Mouse (Mus musculus): Measurements from ENCODE around the gene Gm12166.
A peak's percentile ranks its signal among the peaks of the same experiment; 100 is the strongest.

Gm12166 gene

DNA sequence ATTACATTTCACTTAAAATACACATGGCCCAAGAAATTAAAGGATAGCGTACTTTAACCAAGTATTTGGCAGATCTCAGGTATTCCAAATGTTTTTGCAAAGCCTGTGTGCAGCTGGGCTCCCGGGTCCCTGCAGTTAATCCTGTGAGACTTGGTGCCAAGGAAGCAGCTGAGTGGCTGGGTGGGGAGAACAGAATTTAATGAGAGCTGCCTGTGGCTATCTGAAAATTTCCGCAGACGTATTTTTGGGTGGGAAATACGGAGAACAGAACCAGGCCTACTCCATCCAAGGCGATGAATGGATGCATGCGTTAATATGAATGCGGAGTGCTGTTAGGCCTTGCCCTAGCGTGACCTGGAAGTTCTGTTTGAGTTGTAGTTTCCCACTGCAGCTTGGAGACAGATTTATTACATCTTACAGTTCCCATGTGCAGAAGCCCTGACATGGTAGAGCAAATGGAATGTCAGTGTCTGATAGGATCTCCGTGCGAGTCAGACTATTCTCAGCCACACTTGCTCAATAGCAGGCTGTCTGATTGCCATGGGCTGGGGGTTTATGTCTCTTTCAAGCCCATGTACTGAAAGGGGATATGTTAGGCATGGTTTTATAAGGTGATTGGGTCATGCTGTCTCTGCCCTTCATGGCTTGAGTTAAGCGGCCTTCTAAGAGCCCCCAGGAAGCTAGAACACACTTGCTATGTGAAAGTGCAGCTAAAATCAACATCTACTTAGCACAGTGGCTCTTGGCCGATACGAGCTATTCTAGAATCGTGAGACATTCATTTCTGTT is 21.1 kb upstream of the Gm12166 start:
- DNase-seq (ENCODE audit: low read depth) = peak; percentile 82

DNA sequence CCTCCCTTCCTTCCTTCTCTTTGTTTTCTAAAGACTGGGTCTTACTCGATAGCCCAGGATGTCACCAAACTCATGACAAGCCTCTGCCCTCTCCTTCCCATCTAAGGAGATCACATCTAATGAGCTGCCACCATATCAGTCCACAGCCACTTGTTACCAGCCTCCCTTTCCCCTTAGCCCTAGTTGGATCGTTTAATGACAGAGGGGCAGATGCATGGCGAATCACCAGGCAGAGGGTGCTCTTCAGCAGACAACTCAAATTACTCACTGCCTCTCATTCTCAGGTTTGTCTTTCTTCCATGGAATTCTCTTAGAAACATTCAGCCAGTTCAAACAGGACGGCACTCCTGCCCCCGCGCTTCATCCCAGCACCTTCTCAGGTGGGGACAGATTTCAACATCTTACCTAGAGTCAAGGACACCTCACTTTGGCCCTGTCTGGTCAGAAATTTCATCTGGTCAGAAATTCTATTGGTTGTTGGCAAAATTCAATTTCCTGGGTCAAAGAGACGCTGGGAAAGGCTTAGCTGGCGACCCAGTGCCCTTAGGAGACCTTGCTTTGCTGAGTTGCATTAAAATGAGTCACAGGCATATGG is 20.4 kb upstream of the Gm12166 start:
- no peak for DNase-seq (ENCODE audit: low read depth)

DNA sequence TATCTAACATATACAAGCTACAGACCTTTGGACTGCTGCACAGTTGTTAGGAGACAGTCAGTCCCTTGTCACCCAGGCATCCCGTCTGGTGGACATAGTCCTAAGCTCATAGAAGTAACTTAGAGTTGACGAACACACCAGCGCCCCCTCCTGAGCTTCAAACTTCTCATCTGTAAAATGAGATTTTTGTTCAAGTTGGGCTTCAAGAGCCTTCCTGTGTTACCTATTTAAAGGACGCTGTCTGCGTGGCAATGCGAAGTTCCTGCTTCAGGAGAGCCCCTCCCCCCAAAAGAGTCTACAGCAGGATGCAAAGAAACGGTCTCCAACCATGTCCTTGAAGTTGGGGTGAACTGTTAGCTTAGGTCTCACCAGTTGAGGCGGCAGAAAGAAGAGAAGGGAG is 18.7 kb upstream of the Gm12166 start:
- DNase-seq (ENCODE audit: low read depth) = no peak

DNA sequence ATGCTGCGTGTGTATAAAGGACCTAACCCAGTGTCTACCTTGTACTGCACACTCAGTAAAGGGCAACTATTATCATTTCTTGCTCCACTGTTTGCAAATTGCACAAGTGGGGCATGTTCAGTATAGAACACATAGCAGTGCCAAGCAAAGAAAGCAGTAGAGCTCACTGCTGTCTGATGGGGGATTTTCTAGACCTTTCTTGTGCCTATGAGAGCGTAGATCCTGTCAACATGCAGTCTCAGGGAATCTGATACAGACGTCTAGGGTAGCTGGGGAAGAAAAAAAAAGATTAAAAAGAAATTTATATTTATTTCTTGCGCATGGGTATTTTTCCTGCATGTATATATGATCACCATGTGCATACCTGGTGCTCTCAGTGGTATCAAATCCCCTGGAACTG is 18.0 kb upstream of the Gm12166 start:
- DNase-seq (ENCODE audit: low read depth) = no peak

DNA sequence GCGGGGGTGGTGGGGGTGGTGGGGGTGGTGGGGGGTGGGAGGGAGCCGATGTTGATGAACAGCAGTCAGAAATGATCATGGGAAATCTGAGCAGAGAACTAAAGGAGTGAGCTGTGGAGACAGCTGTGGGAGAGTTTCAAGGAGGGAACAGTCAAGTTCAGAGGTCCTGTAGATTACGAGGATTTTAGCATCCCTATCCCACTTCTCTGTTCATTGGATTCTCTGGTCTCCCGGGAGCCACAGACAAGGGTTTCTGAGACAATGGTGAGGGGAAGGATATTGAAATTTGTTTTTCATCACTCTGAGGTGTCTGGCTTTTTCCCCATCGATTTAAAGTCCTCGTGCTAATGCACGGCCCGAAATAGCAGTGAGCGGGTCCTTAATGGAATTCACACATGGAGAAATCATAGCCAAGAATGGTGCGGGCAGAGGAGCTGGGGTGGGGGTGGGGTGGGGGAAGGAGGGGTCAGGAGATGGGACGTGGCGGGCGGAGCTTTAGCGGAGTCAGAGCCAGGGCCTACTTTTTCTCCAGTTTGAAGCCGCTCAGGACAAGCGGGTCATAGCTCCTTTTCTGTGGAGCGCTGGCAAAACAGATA is 17.4 kb upstream of the Gm12166 start:
- no peak for DNase-seq (ENCODE audit: low read depth)

DNA sequence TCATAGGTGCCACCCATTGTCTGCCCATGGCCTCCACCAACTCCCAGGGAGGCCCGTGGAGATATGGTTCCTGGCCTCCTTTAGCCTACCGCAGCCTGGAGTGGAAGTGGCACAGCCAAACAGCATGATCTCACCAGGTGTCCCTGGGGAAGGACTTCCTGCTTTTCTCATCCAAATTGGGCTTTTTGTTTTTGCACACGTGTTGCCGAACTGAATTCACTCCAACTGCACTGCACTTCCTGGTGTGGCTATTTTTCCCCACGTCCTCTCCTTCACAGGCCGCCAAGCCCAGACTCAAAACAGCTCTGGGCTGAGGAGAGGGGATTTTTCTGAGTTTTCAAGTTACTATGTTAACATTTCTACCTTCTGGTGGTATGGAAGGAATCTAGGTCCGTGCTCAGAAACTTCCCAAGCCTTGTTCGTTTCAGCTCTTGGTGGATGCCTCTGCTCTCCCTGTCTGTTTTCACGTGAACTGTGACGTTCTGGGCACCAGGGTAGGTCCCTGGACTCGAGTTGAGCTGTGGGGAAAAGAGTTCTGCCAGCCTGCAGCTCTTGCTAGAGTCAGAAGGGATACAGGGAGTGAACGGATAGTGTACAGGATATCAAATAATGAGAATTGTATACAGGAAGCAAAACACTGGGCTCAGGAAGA is 16.8 kb upstream of the Gm12166 start:
- no peak for DNase-seq (ENCODE audit: low read depth)

DNA sequence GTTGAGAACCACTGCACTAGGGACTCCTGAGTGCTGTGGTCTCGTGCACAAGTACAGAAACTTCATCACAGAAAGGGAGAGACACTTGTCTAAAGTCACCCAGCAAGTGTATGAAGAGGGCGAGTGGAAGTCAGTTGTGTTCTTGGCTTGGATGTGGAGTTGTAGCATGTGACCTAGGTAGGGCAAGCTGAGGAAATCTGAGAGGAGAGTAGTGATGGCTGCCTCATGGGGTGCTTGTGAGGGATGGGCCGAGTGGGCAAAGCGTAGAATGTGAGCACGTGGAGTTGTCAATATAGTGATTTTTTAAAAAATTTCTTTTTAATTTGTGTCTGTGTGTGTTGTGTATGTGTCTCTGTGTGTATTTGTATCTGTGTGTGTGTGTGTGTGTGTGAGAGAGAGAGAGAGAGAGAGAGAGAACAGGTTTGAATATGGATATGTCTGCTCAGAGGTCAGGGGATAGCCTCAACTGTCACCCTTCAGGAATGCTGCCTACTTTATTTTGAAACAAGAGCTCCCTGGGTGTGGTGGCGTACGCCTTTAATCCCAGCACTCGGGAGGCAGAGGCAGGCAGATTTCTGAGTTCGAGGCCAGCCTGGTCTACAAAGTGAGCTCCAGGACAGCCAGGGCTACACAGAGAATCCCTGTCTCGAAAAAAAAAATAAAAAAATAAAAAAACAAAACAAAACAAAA is 15.4 kb upstream of the Gm12166 start:
- DNase-seq (ENCODE audit: low read depth) = no peak

DNA sequence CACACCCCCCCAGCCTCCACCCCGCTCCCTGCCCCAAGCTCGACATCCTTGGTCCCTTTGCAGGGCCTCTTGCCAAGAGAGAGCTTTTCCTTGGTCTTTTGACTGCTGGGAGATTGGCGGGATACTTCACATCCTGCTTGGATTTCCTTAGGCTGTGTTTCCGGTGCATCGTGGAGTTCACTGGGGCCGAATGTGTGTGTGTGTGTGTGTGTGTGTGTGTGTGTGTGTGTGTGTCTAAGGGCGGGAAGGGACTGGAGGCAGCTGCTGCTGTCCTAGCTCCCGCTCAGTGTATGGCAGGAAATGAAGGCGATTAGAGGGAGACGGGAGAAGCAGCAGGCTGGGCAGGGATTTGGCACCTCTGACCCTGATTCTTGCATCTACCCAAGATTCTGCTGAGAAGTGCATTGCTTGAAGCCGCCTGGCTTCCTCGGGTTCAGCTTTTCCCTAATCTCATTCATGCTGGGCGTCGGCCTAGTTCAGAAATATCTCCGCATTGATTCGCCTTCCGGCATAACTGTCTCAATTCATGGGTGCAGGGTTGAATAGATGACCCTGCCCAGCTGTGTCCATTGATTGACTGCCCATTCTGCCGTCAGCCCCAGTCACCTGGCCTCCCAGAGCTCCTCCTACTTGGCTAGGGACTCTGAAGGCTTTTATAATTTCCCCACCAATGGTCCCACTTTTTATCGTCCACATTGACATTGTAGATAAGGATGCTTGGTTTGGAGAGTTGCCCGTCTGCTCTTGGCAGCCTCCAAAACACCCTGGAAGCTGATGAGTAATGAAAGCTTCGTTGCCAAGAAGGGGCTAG is 13.3 kb upstream of the Gm12166 start:
- peak; percentile 98 for DNase-seq (ENCODE audit: low read depth)

DNA sequence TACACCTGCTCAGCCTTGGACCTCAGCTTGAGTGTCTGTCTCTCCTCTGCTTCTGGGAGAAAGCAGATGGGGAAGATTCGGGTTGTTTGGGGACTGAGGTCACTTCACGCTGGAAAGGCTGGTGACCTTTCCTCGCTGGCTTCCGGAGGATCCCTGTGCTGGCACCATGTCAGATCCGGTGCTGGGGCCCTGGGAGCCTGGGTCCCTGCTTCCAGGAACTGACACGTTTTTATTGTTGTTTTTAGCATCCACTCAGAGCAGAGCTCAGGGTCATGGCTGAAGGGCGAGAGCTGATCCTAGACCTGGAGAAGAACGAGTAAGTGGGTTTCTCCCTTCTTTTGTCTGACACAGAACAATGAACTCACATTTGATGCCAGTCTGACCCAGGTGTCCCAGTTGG is 12.6 kb upstream of the Gm12166 start:
- no peak for DNase-seq (ENCODE audit: low read depth)

DNA sequence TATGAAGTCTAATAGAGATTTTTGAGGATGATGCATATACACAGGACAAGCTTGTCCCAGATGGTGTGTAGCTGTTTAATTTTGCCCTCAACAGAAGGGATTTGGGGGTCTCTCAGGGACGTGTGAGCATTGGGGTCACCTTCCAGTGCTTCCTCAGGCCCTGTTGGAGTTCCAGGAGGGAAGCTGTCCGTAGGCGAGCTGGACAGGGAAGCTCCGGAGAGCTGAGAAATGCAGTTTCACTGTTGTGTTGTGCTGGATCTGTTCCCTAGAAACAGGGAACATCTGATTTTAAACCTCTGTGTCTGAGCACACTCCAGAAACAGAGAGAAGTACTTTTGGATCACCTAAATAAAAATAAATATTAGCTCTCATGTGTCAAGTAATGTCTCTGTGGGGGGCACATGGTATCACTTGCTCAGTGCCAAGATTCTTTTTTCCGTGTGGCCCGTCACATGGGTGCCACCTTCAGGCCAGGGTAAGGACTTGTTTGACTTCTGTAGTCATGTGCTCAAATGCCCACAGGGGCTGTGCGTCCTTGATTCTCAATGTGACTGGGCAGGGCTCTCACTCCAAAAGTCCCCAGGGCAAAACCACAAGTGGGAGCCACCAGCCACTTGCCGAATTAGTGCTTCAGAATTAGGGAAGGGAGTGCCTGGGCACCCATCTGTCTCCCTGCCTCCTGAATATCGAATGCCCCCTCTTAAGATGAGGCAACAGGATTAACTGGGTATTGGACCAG is 11.0 kb upstream of the Gm12166 start:
- peak; percentile 40 for DNase-seq (ENCODE audit: low read depth)

DNA sequence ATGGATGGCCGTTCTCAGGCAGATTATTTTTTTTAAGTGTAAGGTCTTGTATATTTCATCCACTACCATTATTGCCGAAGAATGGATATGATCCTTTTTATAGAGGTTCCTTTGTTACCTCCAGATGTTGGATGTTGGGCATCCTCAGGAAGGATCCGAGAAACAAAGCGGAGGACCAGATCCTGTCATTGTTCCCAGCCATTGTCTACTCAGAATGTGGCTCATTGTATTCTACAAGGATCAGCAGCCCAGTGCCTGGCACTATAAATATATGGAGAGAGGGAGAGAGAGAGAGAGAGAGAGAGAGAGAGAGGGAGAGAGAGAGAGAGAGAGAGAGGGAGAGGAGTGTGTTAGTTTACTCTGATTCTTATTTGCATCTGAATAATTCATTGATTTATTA is 10.4 kb upstream of the Gm12166 start:
- no peak for DNase-seq (ENCODE audit: low read depth)

DNA sequence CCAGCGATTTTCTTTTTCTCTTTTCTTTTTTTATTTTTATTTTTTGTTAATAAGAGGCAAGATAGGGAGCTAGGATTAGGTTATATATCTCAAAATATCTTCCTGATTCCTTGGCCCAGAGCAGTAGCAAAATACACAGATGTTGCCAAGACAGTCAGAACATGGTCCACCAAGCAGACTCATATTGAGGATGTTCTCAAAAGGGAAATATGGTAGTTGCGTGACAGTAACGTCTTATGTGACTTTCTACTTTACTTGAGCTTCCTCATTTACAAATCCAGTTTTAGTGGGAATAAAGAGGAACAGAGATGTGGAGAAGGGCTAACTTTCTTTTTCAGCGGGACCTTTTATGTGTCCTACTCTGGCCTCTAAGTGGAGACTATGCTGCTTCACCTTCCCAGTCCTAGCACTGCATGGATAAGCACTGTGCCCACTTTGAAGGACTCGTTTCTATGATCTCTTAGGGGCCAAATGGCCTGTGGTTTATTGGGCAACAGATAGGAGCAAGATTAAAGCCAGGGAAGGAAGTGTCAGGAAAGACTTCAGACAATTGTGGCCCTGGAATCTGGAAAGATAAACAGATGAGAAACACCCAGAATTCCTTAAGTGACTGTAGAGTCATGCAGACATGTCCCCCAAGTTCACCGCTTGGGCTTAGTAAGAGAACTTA is 9.8 kb upstream of the Gm12166 start:
- no peak for DNase-seq (ENCODE audit: low read depth)

DNA sequence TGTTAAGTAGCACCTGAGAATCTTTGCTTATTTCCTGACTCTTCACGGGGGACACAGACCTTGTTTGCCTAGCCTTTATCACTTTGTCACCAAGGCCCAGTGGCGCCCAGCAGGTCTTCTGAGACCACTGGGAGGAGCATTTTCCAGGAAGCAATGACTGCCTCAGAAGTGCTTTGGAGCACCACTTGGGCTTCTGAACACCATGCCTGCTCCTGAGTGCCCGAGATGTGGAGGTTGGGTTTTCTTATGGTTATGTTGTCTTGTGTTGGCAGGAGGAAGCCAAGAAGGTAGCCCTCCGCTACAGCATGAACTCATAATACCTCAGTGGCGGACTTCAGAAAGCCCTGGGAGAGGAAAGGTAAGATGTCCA is 8.5 kb upstream of the Gm12166 start:
- DNase-seq (ENCODE audit: low read depth) = no peak

DNA sequence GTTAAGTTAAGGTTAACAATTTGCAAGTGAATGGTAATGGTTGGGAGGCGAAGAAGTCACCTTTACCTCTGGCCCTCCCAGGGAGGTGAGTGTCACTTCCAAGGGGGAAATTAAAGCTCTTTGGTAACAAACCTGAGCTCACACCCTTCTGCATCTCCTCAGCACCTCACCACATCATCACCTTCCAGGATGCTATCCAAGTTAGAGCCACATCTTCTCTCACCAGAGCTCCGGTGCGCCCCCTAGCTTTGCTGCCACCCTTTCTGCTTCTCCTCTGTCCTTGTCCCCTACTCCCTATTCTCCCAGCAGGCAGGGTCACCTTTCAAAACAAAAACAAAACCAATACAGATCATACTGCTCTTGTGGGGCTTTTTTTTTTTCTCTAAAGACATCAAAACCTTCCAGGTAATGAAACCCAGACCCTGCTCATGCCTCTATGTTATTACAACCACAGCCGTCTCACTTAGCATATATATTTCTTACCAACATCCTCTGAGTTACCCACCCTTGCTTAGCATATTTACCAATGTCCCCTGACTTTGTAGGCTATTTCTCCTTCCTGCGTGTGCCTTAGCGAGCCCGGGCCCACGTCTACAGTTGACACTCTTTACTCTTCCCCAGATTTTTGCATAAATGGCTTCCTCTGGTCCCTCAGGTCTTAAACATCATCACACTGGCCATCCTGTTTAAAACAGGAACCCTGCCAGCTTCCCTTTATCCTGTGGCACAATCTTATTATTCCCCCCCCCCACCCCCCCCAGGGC is 7.9 kb upstream of the Gm12166 start:
- peak; percentile 19 for DNase-seq (ENCODE audit: low read depth)

DNA sequence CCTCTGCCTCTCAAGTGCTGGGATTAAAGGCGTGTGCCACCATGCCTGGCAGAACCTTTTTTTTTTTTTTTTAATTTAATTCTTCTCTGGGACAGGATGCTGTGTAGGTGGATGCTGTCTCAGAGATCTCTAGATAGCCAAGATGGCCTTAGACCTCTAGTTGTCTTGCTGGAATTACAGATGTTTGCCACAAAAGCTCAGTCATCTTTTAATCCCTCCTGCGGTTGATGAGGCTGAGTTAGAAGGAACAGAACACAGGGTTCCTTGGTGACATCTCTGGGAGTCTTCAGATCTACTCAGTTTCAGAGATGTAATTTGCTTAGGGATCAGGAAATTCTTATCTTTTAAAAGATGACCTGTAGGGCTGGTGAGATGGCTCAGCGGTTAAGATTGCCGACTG is 6.8 kb upstream of the Gm12166 start:
- no peak for DNase-seq (ENCODE audit: low read depth)

DNA sequence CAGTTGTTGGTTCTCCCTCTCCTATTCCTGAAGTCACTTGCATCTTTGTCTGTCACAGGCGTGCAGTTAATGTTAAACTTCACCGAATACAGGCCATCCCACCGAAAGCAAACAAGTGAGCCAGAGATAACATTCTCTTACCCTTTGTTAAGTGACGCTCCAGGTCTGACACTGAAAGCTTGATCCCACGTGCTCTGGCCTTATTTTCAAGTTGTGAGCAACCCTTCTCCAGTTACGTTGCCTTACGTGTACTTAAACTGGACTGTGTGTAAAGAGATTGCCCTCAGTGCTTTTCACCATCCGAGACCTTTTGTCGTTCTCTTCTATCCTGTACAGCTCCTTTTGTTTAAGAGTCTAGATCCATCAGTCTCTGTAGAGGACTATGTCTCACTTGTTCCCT is 5.9 kb upstream of the Gm12166 start:
- DNase-seq (ENCODE audit: low read depth) = peak; percentile 61

DNA sequence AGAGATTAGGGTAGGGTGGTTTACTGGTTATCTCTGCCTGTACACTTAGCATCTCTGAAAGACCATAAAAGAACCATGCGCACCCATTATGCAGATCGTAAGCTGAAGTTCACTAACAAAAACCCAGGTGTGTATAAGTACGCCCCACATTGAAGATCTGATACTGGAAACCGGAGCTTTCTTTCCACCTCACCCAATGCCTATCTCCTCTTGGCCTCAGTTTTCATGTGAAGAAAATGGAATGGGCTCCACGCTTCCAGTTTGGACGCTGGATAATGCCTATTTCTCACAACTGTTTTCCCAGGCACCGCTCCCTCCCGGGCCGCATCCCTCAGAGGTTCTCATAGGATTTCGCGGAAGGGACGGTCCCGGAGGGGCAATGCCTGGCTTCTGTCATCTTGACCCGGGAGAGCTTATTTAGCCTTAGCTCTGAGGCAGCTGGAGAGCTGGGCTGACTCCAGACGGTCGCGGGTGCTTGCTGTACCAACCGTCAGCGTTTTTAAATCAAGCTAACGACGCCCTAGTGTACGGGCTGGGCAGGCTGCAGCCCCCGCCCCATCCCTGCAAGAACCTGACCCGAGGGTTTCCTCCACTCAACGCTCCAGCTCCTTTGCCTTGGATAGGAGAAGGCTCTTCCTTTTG is 4.8 kb upstream of the Gm12166 start:
- DNase-seq (ENCODE audit: low read depth) = peak; percentile 62

DNA sequence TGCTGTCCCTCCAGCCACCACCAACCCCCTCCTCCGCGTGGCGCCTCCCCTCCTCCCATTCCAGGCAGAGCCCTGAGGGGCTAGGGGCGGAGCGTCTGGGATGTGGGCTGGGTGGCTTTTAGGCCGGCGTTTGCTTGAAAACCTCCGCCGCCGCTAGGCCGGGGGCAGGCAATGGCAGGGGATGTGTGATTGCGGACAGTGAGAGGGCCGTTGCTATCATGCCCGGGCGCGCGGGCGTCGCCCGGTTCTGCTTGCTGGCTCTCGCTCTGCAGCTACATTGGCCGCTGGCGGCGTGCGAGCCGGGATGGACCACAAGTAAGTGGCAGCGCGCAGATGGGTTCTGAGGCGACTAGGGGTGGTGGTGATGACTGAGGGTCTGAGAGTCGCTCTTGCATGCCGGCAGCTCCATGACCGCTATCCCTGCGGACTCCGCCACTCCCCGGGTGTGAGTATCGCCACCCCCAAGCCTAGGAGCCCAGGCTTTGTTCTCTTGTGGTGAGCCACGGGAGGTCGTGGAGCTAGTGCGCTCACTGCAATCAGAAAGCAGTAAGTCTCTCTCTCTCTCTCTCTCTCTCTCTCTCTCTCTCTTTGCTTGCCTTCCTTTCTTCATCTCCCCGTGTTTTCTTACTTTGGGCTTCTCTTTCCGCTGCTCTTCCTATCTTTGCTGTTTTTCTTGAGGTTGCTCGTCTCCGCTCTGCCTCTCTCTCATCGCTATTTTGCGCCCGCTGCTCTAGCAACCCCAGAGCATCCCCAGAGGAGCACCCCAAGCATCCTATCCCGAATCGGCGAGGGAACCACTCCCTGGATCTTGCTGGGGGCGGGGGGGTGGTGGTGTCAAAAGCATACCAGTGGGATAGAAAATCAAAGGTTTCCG is 4.0 kb upstream of the Gm12166 start, which contains the start of gene Adam19:
Gene Adam19 (plus strand): TSS at position 97 of the 874 bp plus-strand sequence.
- DNase-seq (ENCODE audit: low read depth) = peak; percentile 87

All from NIH3T3 (cell line).